Mouse (Mus musculus): ENCODE data around the gene Aplnr. TPM values are rescaled to one million over a fixed set of nuclear protein-coding genes. Genes with fewer than 3 reads are reported as not detected.

Gene Aplnr
- total RNA-seq, 2 experiments from 2014 or later, result 149 to 219 TPM

- intact Hi-C loops (cut with DNase I), result loop anchor here (5.0 kb wide), 1 partner anchor 35 kb away; the partner anchor contains the start of gene Aplnr
- DNase-seq, result no peak
Measured at GRCm38 (mm10) chr2:85172763-85173103, 36.7 kb downstream of the Aplnr start.

- intact Hi-C loops (cut with DNase I), result loop anchor here (5.0 kb wide), 1 partner anchor 36 kb away; the partner anchor contains the start of gene Aplnr
- DNase-seq, result no peak
Measured at GRCm38 (mm10) chr2:85173545-85173944, 37.5 kb downstream of the Aplnr start.

GRCm38 (mm10) chr2:85178139-85178800, 42.2 kb downstream of the Aplnr start:
- DNase-seq, result peak; percentile 40 to 45
- intact Hi-C loops (cut with DNase I), result loop anchor here (2.0 kb wide), 2 partner anchors 49 to 69 kb away; no protein-coding TSS in a partner anchor

GRCm38 (mm10) chr2:85187582-85188151, 51.6 kb downstream of the Aplnr start:
- intact Hi-C loops (cut with DNase I), result no loop called here
- DNase-seq, result no peak

Other genes starting within 250 kb of the Aplnr start
- 1 to 10 TPM; 4.0 to 8.0 TPM for gene Rtn4rl2, start 249.5 kb upstream of the Aplnr start, total RNA-seq (2021)
- 100 to 1,000 TPM in 1 of 2 experiments, 10 to 100 TPM in 1; 53.0 to 109 TPM for gene Slc43a3, start 199.6 kb upstream of the Aplnr start, total RNA-seq (2021)
- gene Prg2, start 155.8 kb upstream of the Aplnr start, total RNA-seq (2021), result under 1 TPM in 1 of 2 experiments, not detected in 1; 0.55 TPM
- not detected for gene Prg3, start 148.0 kb upstream of the Aplnr start, total RNA-seq (2021)
- 10 to 100 TPM; 68.5 to 69.0 TPM for gene Ssrp1, start 99.0 kb upstream of the Aplnr start, total RNA-seq (2021)
- gene P2rx3, start 98.8 kb upstream of the Aplnr start, total RNA-seq (2021), result under 1 TPM; 0.24 to 0.42 TPM
- gene Tnks1bp1, start 88.2 kb upstream of the Aplnr start, total RNA-seq (2021), result 100 to 1,000 TPM; 100 to 108 TPM
- gene Lrrc55, start 61.0 kb downstream of the Aplnr start, total RNA-seq (2021), result 1 to 10 TPM; 3.5 to 6.3 TPM
- gene Olfr987, start 203.1 kb downstream of the Aplnr start, total RNA-seq (2021), result not detected
- gene Olfr988, start 227.0 kb downstream of the Aplnr start, total RNA-seq (2021), result not detected